Mouse (Mus musculus): ENCODE data around the gene Ccnj.

DNA sequence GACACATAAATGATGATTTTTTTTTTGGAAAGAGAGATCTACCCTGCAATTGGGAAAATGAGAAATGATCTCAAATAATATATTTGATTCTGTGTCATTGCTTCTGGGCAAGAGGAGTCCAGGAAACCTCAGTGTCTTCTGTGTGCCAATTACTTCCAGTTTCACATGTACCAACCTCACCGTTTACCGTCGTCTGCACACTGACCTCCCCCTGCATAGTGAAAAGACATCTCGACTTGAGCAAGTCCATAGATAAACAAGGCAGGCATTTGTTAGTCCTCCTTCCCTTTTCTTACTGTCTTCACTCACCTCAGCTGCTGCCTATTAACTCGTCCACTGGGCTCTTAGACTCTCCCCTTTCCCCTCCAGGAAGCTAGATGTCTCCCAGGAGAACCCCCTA is 5.4 kb upstream of the Ccnj start:
- TF ChIP-seq CTCF (IDR thresholded peaks at IDR 0.05; ENCODE audit: low read depth) (no peak), EP300 (IDR thresholded peaks at IDR 0.05; ENCODE audit: low read depth) (no peak)

Measured in liver, postnatal 0 days (tissue).